Mouse (Mus musculus) heart, embryonic 13.5 days (tissue): ENCODE data around the gene Atp5g2. TPM values are rescaled to one million over a fixed set of nuclear protein-coding genes. Genes with fewer than 3 reads are reported as not detected.

Experiments used
- ATAC-seq: fragments of 200-750 bp; cut with Nextera tagmentation; 2 replicates; pipeline ENCODE4 v1.8.0; 2017; ENCODE audit warnings: moderate TSS enrichment; ENCODE audit not compliant: insufficient number of reproducible peaks, low FRiP score, low TSS enrichment; ENCODE audit errors: extremely low read depth
- H3K27ac ChIP-seq: fragments of 300-500 bp; sonication (generic); replicated peaks from 2 replicates; pipeline ENCODE4 v1.5.1; 2015; ENCODE audit warnings: moderate library complexity, mild to moderate bottlenecking, inconsistent platforms
- H3K27me3 ChIP-seq: fragments of 300-500 bp; sonication (generic); replicated peaks from 2 replicates; pipeline ENCODE4 v1.6.1; 2015; ENCODE audit warnings: mild to moderate bottlenecking, inconsistent platforms
- H3K36me3 ChIP-seq: fragments of 300-500 bp; sonication (generic); 2 replicates; pipeline ENCODE4 v1.6.1; 2015; ENCODE audit warnings: mild to moderate bottlenecking, inconsistent platforms
- H3K4me1 ChIP-seq: fragments of 300-500 bp; sonication (generic); 2 replicates; pipeline ENCODE4 v1.6.1; 2015; ENCODE audit warnings: inconsistent platforms
- H3K4me2 ChIP-seq: fragments of 300-500 bp; sonication (generic); 2 replicates; pipeline ENCODE4 v1.6.1; 2015; ENCODE audit warnings: inconsistent platforms, mild to moderate bottlenecking, moderate library complexity
- H3K4me3 ChIP-seq: fragments of 300-500 bp; sonication (generic); 2 replicates; pipeline ENCODE4 v1.5.1; 2015; ENCODE audit warnings: moderate library complexity, mild to moderate bottlenecking, inconsistent platforms
- H3K9ac ChIP-seq: fragments of 300-500 bp; sonication (generic); 2 replicates; pipeline ENCODE4 v1.6.1; 2015; ENCODE audit warnings: inconsistent platforms, mild to moderate bottlenecking, moderate library complexity
- H3K9me3 ChIP-seq: fragments of 300-500 bp; sonication (generic); 2 replicates; pipeline ENCODE4 v1.6.1; 2016; ENCODE audit warnings: inconsistent platforms
- whole genome bisulfite sequencing: fragments of 180-500 bp; shearing (Covaris S2); methylation state at CpG from one replicate; pipeline ENCODE4 v1.1.7; 2015; ENCODE audit warnings: mixed read lengths; 5-methylcytosine and 5-hydroxymethylcytosine counted together
- polyA plus RNA-seq: library from polyadenylated mRNA; unstranded; fragments of >200 nt; fragmentation: Nextera tagmentation; extraction: Ambion mirVana; gene quantifications from 2 replicates; pipeline ENCODE4 v1.2.1, GENCODE M21; 2015

The Atp5g2 gene
- polyA plus RNA-seq, 1 experiment from 2014 or later: 72.3 TPM

- WGBS: 1% methylated on average over 11 of the region's 11 CpGs
- Histone ChIP-seq H3K4me3 (peak overlapping the region; percentile 61), H3K27me3 (peaks cover 87% of the 10 kb centered on the region), H3K27ac (no peak overlapping the region), H3K9ac (no peak overlapping the region), H3K4me2 (peak overlapping the region; percentile 89), H3K36me3 (no peaks in the 10 kb centered on the region), H3K9me3 (no peaks in the 10 kb centered on the region), H3K4me1 (peaks cover 20% of the 10 kb centered on the region)
- no peak for ATAC-seq
These were observed 21.4 kb upstream of the Atp5g2 start for GRCm38 (mm10) chr15:102693600-102693999.

DNA sequence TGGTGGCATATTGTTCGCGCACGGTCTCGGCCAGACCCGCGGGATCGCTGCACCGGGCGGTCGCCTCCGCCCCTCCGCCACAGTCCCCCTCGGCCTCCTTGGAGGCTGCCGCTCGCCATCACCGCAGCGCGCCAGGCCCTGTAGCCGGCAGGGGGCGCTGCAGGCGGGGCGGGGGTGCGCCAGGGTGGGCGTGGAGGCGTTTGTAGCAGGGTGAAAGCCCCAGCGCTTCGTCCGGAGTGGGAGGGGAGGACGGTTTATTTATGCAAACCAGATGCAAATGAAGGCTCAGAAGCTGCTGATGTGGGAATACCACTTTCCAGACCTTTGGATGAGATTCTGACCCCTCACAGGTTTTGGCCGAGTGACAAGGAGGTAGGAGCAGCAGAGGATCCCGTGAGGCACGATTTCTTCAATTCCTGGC is 20.8 kb upstream of the Atp5g2 start:
- H3K9ac ChIP-seq: peak overlapping the region; percentile 74
- H3K27me3 ChIP-seq: peaks cover 81% of the 10 kb centered on the region
- peaks cover 20% of the 10 kb centered on the region for H3K4me1 ChIP-seq
- peak overlapping the region; percentile 89 for H3K4me2 ChIP-seq
- H3K36me3 ChIP-seq: no peaks in the 10 kb centered on the region
- under 1% methylated on average over 32 of the region's 32 CpGs for WGBS
- no peaks in the 10 kb centered on the region for H3K9me3 ChIP-seq
- peak overlapping the region; percentile 61 for H3K4me3 ChIP-seq
- H3K27ac ChIP-seq: no peak overlapping the region
- ATAC-seq: no peak

DNA sequence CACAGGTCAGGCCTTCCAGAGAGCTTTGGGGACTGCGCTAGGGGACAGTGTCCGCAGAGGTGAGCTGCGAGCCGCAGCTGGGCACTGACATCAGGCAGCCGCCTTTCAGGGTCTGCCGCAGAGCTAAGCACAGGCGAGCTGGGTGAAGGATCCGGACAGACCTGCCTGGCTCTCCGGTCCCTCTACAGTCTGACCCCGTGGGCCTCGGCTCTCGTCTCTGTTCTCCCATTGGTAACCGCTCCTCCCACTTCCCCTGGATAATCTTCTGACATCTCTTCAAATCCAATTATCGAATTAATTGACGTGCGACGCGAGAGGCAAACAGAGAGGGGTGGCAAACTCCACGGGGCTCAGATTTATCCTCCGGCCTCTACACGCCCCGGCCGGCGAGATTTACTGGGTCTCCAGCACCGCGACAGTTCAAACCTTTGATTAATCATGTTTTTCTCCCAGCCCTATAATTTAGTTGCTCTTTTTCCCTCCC is 20.2 kb upstream of the Atp5g2 start:
- no peaks in the 10 kb centered on the region for H3K9me3 ChIP-seq
- H3K4me3 ChIP-seq: peak overlapping the region; percentile 61
- ATAC-seq: no peak; the same call in 1 of the 2 replicates
- H3K27ac ChIP-seq: no peak overlapping the region
- H3K36me3 ChIP-seq: no peaks in the 10 kb centered on the region
- H3K4me1 ChIP-seq: peaks cover 20% of the 10 kb centered on the region
- peak overlapping the region; percentile 89 for H3K4me2 ChIP-seq
- H3K27me3 ChIP-seq: peaks cover 80% of the 10 kb centered on the region
- 1% methylated on average over 26 of the region's 26 CpGs for WGBS
- peak overlapping the region; percentile 74 for H3K9ac ChIP-seq

DNA sequence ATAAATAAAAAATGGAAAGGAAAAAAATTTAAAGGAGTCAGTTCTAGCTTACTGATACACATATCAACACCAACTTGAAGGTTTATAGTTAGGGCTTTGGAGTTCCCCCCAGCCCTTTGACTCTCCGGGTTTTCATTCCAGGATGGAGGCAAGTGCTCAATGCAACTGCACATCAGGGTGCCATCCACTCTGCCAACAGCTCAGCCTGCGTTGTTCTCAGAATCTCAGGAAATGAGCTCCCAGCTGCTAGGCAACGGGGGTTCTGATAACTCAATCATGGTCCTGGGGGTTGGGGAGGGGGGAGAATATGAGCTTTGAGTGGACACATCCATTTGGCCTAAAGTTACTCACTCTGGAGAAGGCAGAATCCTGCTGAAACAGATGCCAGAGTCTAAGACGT is 13.6 kb upstream of the Atp5g2 start:
- no peak for ATAC-seq
- 17% methylated on average over 4 of the region's 4 CpGs for WGBS

DNA sequence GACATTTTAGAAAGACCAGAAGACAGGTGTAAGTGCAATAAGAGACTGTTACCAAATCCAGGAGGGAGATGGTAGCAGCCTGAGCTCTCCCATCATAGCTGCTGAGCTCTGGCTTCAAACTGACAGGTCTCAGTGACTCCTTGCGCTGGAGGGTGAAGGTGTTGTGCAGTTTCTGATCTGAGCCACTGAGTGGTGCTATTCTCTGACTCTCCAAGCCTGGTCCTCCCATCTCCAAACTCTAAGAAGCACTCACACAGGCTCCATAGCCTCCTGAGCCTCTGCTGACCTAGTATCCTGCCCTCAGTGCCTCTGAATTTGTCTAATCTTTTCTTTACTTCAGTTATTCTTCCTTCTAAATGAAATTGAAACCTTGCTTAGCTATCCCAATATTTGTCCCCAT is 11.5 kb upstream of the Atp5g2 start:
- no peaks in the 10 kb centered on the region for H3K9me3 ChIP-seq
- H3K4me3 ChIP-seq: no peak overlapping the region
- no peak for ATAC-seq
- no peak overlapping the region for H3K4me2 ChIP-seq
- 8% methylated on average over 1 of the region's 1 CpGs for WGBS
- H3K27me3 ChIP-seq: peaks cover 27% of the 10 kb centered on the region
- no peak overlapping the region for H3K27ac ChIP-seq
- no peaks in the 10 kb centered on the region for H3K4me1 ChIP-seq
- H3K9ac ChIP-seq: no peak overlapping the region
- no peaks in the 10 kb centered on the region for H3K36me3 ChIP-seq

More for the DNA sequence above, 13.6 kb upstream of the Atp5g2 start:
- no peaks in the 10 kb centered on the region for H3K4me1 ChIP-seq
- no peak overlapping the region for H3K4me3 ChIP-seq
- H3K9me3 ChIP-seq: no peaks in the 10 kb centered on the region
- H3K36me3 ChIP-seq: no peaks in the 10 kb centered on the region
- H3K9ac ChIP-seq: no peak overlapping the region
- H3K4me2 ChIP-seq: no peak overlapping the region
- no peak overlapping the region for H3K27ac ChIP-seq
- H3K27me3 ChIP-seq: peaks cover 39% of the 10 kb centered on the region

GRCm38 (mm10) chr15:102676345-102676744 is 4.2 kb upstream of the Atp5g2 start:
- no peak for ATAC-seq
- WGBS: 85% methylated on average over 2 of the region's 2 CpGs

GRCm38 (mm10) chr15:102673548-102673947 is 1.4 kb upstream of the Atp5g2 start:
- 0 out of 2 replicates have a peak, but pooled peaks have one; percentile 17 for ATAC-seq
- H3K4me3 ChIP-seq: peak overlapping the region; percentile 79
- H3K4me2 ChIP-seq: peak overlapping the region; percentile 88
- WGBS: 2% methylated on average over 10 of the region's 10 CpGs
- no peaks in the 10 kb centered on the region for H3K27me3 ChIP-seq
- peaks cover 11% of the 10 kb centered on the region for H3K36me3 ChIP-seq
- H3K27ac ChIP-seq: peak overlapping the region; percentile 100
- no peaks in the 10 kb centered on the region for H3K9me3 ChIP-seq
- peaks cover 44% of the 10 kb centered on the region for H3K4me1 ChIP-seq
- peak overlapping the region; percentile 95 for H3K9ac ChIP-seq

More at GRCm38 (mm10) chr15:102676345-102676744, 4.2 kb upstream of the Atp5g2 start:
- Histone ChIP-seq H3K9me3 (no peaks in the 10 kb centered on the region), H3K4me1 (peaks cover 25% of the 10 kb centered on the region), H3K9ac (no peak overlapping the region), H3K27me3 (no peaks in the 10 kb centered on the region; the same call in 1 of the 2 replicates), H3K4me2 (no peak overlapping the region), H3K4me3 (no peak overlapping the region), H3K36me3 (no peaks in the 10 kb centered on the region), H3K27ac (no peak overlapping the region)

DNA sequence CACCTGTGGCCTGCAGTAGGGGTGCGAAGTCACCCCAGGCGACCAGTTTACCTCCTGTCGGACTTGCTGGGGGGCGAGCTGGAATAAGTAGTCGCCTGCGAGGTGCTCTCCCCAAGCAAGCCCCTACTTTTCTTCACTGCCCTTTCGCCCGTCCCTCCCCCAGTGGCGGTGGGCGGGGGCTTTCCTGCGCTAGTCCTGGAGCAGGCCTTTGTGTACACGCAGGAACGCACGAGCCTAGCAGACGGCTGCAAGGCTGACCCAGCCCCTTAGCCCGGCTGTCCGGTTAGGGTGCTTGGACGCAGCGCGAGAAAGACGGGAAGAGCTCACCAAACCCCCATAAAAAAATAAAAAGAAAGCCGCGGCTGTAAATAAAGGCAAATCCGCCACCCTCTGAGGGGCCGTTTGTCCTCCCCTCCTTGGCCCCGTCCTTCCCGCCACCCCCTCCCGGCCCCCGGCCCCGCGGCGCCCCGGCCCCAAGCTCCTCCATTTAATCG is 384 bp downstream of the Atp5g2 start:
- Histone ChIP-seq H3K36me3 (peaks cover 28% of the 10 kb centered on the region), H3K4me2 (peak overlapping the region; percentile 88), H3K4me3 (peak overlapping the region; percentile 79), H3K9ac (peak overlapping the region; percentile 95), H3K27ac (peak overlapping the region; percentile 100), H3K4me1 (peaks cover 47% of the 10 kb centered on the region), H3K27me3 (no peaks in the 10 kb centered on the region), H3K9me3 (no peaks in the 10 kb centered on the region)
- ATAC-seq: peak; percentile 47; the same call in 1 of the 2 replicates
- WGBS: under 1% methylated on average over 33 of the region's 34 CpGs

DNA sequence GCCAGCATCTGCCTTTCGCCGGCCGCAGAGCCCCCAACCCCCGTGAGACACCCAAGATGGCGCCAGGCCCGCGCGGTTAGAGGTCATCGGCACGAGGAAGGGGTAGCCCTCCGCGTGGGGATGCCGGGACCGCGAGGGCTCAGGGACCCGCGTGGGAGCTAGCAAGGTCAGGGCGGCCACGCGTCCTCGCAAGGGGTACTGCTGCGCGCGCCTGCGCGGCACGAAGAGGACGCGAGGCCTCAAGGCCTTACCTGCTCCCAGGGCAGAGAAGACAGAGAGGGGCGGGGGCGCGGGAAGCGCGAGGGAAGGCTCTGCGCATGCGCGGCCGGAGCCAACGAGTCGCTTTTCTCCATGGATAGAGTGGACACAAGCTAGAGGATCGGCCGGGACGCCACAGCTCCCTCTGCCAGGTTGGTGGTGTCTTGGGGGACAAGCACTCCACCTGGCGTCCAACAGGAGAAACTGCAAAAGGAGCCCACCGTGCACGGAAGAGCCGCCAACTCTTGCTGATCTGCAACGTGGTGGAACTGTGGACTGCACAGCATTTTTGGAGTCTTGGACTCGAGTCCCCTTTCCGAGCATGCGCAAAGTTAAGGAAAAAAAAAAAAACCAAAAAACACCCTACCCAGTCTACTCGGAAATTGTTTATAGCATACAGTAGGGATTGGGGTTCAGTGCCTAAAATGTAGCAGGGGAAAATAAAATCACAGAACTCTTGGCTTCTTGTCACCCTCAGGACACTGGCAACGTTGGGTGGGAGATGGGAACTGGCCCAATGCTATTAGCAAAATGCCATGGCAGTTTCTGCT is 1.2 kb downstream of the Atp5g2 start:
- WGBS: under 1% methylated on average over 53 of the region's 53 CpGs
- H3K27me3 ChIP-seq: no peaks in the 10 kb centered on the region
- H3K27ac ChIP-seq: peak overlapping the region; percentile 100
- peak overlapping the region; percentile 98 for H3K9ac ChIP-seq
- peak; percentile 93 for ATAC-seq
- peak overlapping the region; percentile 79 for H3K4me3 ChIP-seq
- H3K4me2 ChIP-seq: peak overlapping the region; percentile 88
- peaks cover 47% of the 10 kb centered on the region for H3K4me1 ChIP-seq
- no peaks in the 10 kb centered on the region for H3K9me3 ChIP-seq
- peaks cover 36% of the 10 kb centered on the region for H3K36me3 ChIP-seq

DNA sequence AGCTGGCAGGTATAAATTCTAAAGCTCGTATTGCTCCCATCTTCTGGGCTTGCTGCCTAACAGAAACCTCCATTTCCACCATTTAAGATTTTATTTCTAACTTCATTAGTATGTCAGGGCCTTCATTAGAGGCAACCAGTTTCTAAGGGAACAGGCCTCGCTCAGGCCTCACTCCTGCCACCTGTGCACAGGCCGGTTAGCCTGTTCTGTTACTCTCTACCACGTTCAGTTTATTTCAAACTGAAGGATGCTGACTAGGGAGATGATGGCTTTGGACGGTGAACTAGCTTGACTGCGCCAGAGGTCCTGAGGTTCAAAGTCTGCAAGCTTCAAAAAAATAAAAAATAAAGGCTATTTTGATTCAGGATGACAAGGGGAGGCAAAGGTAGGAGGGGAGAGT is 1.9 kb downstream of the Atp5g2 start:
- peak overlapping the region; percentile 100 for H3K27ac ChIP-seq
- ATAC-seq: no peak
- H3K9ac ChIP-seq: peak overlapping the region; percentile 98
- no peaks in the 10 kb centered on the region for H3K27me3 ChIP-seq
- H3K36me3 ChIP-seq: peaks cover 42% of the 10 kb centered on the region
- H3K9me3 ChIP-seq: no peaks in the 10 kb centered on the region
- H3K4me3 ChIP-seq: peak overlapping the region; percentile 79
- WGBS: 10% methylated on average over 6 of the region's 6 CpGs
- H3K4me2 ChIP-seq: peak overlapping the region; percentile 88
- H3K4me1 ChIP-seq: peaks cover 47% of the 10 kb centered on the region

- Histone ChIP-seq H3K9me3 (no peaks in the 10 kb centered on the region), H3K4me1 (peaks cover 47% of the 10 kb centered on the region), H3K4me2 (peak overlapping the region; percentile 88), H3K36me3 (peaks cover 50% of the 10 kb centered on the region), H3K27me3 (no peaks in the 10 kb centered on the region), H3K9ac (peak overlapping the region; percentile 98), H3K4me3 (peak overlapping the region; percentile 79), H3K27ac (no peak overlapping the region)
- 82% methylated on average over 8 of the region's 8 CpGs for WGBS
- ATAC-seq: no peak
These were observed 2.6 kb downstream of the Atp5g2 start for GRCm38 (mm10) chr15:102669571-102669970.
